Mouse (Mus musculus): Measurements from ENCODE around the gene Slc25a5. TPM values are rescaled to one million over a fixed set of nuclear protein-coding genes. Genes with fewer than 3 reads are reported as not detected.
"Not testable (repeated sequence)": the region's sequence is repeated elsewhere in the genome, so short reads cannot be mapped to it uniquely, and the experiment has no call there.

Slc25a5 gene
- polyA plus RNA-seq, 1 experiment from 2014 or later = 481 TPM

GRCm38 (mm10) chrX:36763298-36763933 is 32.0 kb upstream of the Slc25a5 start:
- H3K27ac ChIP-seq = 0 out of 2 replicates have a peak overlapping the region, but pooled peaks have one; percentile 1
- no peak overlapping the region for H3K4me3 ChIP-seq
- no peak overlapping the region for H3K4me2 ChIP-seq
- H3K27me3 ChIP-seq = no peaks in the 10 kb centered on the region
- WGBS = 42% methylated on average over 11 of the region's 11 CpGs
- no peak overlapping the region for H3K9ac ChIP-seq
- H3K9me3 ChIP-seq = no peaks in the 10 kb centered on the region
- no peak for ATAC-seq (ENCODE audit: insufficient number of reproducible peaks, insufficient read depth, low FRiP score, low TSS enrichment, low read depth)
- no peaks in the 10 kb centered on the region for H3K36me3 ChIP-seq
- no peaks in the 10 kb centered on the region for H3K4me1 ChIP-seq

- Histone ChIP-seq H3K36me3 (no peaks in the 10 kb centered on the region), H3K9me3 (no peaks in the 10 kb centered on the region)
- WGBS = 31% methylated on average over 2 of the region's 2 CpGs
Observed at GRCm38 (mm10) chrX:36763934-36764317, 31.5 kb upstream of the Slc25a5 start.

GRCm38 (mm10) chrX:36767386-36767785 is 28.1 kb upstream of the Slc25a5 start:
- H3K4me3 ChIP-seq = no peak overlapping the region
- 63% methylated on average over 5 of the region's 5 CpGs for WGBS
- ATAC-seq (ENCODE audit: insufficient number of reproducible peaks, insufficient read depth, low FRiP score, low TSS enrichment, low read depth) = no peak
- no peaks in the 10 kb centered on the region for H3K9me3 ChIP-seq
- no peak overlapping the region for H3K4me2 ChIP-seq
- no peaks in the 10 kb centered on the region for H3K36me3 ChIP-seq
- H3K9ac ChIP-seq = no peak overlapping the region
- no peaks in the 10 kb centered on the region for H3K27me3 ChIP-seq
- no peaks in the 10 kb centered on the region for H3K4me1 ChIP-seq
- no peak overlapping the region for H3K27ac ChIP-seq

More at GRCm38 (mm10) chrX:36763934-36764317, 31.5 kb upstream of the Slc25a5 start:
- no peak for ATAC-seq (ENCODE audit: insufficient number of reproducible peaks, insufficient read depth, low FRiP score, low TSS enrichment, low read depth)
- Histone ChIP-seq H3K4me2 (no peak overlapping the region), H3K9ac (no peak overlapping the region), H3K27ac (no peak overlapping the region), H3K27me3 (no peaks in the 10 kb centered on the region), H3K4me1 (no peaks in the 10 kb centered on the region), H3K4me3 (no peak overlapping the region)

GRCm38 (mm10) chrX:36772591-36772990 is 22.9 kb upstream of the Slc25a5 start:
- no peak for ATAC-seq (ENCODE audit: insufficient number of reproducible peaks, insufficient read depth, low FRiP score, low TSS enrichment, low read depth)
- Histone ChIP-seq H3K27ac (no peak overlapping the region), H3K4me2 (no peak overlapping the region), H3K9me3 (no peaks in the 10 kb centered on the region), H3K9ac (no peak overlapping the region), H3K4me1 (no peaks in the 10 kb centered on the region), H3K36me3 (no peaks in the 10 kb centered on the region), H3K4me3 (no peak overlapping the region), H3K27me3 (no peaks in the 10 kb centered on the region)
- 78% methylated on average over 6 of the region's 6 CpGs for WGBS

- Histone ChIP-seq H3K4me3 (no peak overlapping the region), H3K4me2 (no peak overlapping the region), H3K9me3 (no peaks in the 10 kb centered on the region), H3K9ac (no peak overlapping the region), H3K36me3 (no peaks in the 10 kb centered on the region), H3K4me1 (no peaks in the 10 kb centered on the region), H3K27me3 (no peaks in the 10 kb centered on the region), H3K27ac (no peak overlapping the region)
- WGBS = 88% methylated on average over 5 of the region's 5 CpGs
- no peak for ATAC-seq (ENCODE audit: insufficient number of reproducible peaks, insufficient read depth, low FRiP score, low TSS enrichment, low read depth)
Observed at GRCm38 (mm10) chrX:36775520-36775919, 19.9 kb upstream of the Slc25a5 start.

- WGBS = 54% methylated on average over 4 of the region's 4 CpGs
Observed at GRCm38 (mm10) chrX:36777694-36778093, 17.8 kb upstream of the Slc25a5 start.

GRCm38 (mm10) chrX:36789360-36789759 is 6.1 kb upstream of the Slc25a5 start:
- 58% methylated on average over 4 of the region's 4 CpGs for WGBS
- no peak for ATAC-seq (ENCODE audit: insufficient number of reproducible peaks, insufficient read depth, low FRiP score, low TSS enrichment, low read depth)
- H3K27ac ChIP-seq = no peak overlapping the region

More at GRCm38 (mm10) chrX:36777694-36778093, 17.8 kb upstream of the Slc25a5 start:
- Histone ChIP-seq H3K27me3 (no peaks in the 10 kb centered on the region), H3K9me3 (no peaks in the 10 kb centered on the region), H3K9ac (no peak overlapping the region), H3K27ac (no peak overlapping the region), H3K4me1 (no peaks in the 10 kb centered on the region), H3K36me3 (no peaks in the 10 kb centered on the region), H3K4me2 (no peak overlapping the region), H3K4me3 (no peak overlapping the region)
- no peak for ATAC-seq (ENCODE audit: insufficient number of reproducible peaks, insufficient read depth, low FRiP score, low TSS enrichment, low read depth)

GRCm38 (mm10) chrX:36794571-36794970 is 880 bp upstream of the Slc25a5 start:
- Histone ChIP-seq H3K4me2 (no peak overlapping the region), H3K27me3 (no peaks in the 10 kb centered on the region), H3K36me3 (peaks cover 7% of the 10 kb centered on the region), H3K9ac (no peak overlapping the region), H3K9me3 (no peaks in the 10 kb centered on the region), H3K4me1 (no peaks in the 10 kb centered on the region), H3K27ac (no peak overlapping the region), H3K4me3 (no peak overlapping the region)
- 69% methylated on average over 5 of the region's 5 CpGs for WGBS
- no peak for ATAC-seq (ENCODE audit: insufficient number of reproducible peaks, insufficient read depth, low FRiP score, low TSS enrichment, low read depth)

More at GRCm38 (mm10) chrX:36789360-36789759, 6.1 kb upstream of the Slc25a5 start:
- Histone ChIP-seq H3K4me1 (no peaks in the 10 kb centered on the region), H3K9me3 (no peaks in the 10 kb centered on the region), H3K4me2 (no peak overlapping the region), H3K9ac (no peak overlapping the region), H3K4me3 (no peak overlapping the region), H3K27me3 (no peaks in the 10 kb centered on the region), H3K36me3 (no peaks in the 10 kb centered on the region)

- WGBS = 30% methylated on average over 41 of the region's 41 CpGs
- ATAC-seq (ENCODE audit: insufficient number of reproducible peaks, insufficient read depth, low FRiP score, low TSS enrichment, low read depth) = peak; percentile 72
- Histone ChIP-seq H3K4me2 (peak overlapping the region; percentile 57), H3K9ac (peak overlapping the region; percentile 83), H3K36me3 (peaks cover 7% of the 10 kb centered on the region), H3K9me3 (no peaks in the 10 kb centered on the region), H3K27me3 (no peaks in the 10 kb centered on the region), H3K4me3 (peak overlapping the region; percentile 58), H3K4me1 (no peaks in the 10 kb centered on the region), H3K27ac (peak overlapping the region; percentile 86)
Observed at GRCm38 (mm10) chrX:36796163-36796581, 721 bp downstream of the Slc25a5 start.

- not testable (repeated sequence) for H3K4me1 ChIP-seq; ATAC-seq (ENCODE audit: insufficient number of reproducible peaks, insufficient read depth, low FRiP score, low TSS enrichment, low read depth); H3K36me3 ChIP-seq; H3K9me3 ChIP-seq; H3K27me3 ChIP-seq
- H3K9ac ChIP-seq = peak overlapping the region; percentile 83
- H3K27ac ChIP-seq = peak overlapping the region; percentile 86; the same call in 1 of the 2 replicates
- 73% methylated on average over 8 of the region's 8 CpGs for WGBS
- H3K4me3 ChIP-seq = peak overlapping the region; percentile 58
- H3K4me2 ChIP-seq = peak overlapping the region; percentile 57
Observed at GRCm38 (mm10) chrX:36796734-36797133, 1.3 kb downstream of the Slc25a5 start.

GRCm38 (mm10) chrX:36799131-36799879 is 3.9 kb downstream of the Slc25a5 start:
- no peak overlapping the region for H3K27ac ChIP-seq
- no peak overlapping the region for H3K9ac ChIP-seq
- no peak overlapping the region for H3K4me3 ChIP-seq
- H3K4me1 ChIP-seq = no peaks in the 10 kb centered on the region
- peaks cover 7% of the 10 kb centered on the region for H3K36me3 ChIP-seq
- no peak overlapping the region for H3K4me2 ChIP-seq
- no peaks in the 10 kb centered on the region for H3K9me3 ChIP-seq
- no peak for ATAC-seq (ENCODE audit: insufficient number of reproducible peaks, insufficient read depth, low FRiP score, low TSS enrichment, low read depth)
- WGBS = 53% methylated on average over 6 of the region's 6 CpGs
- no peaks in the 10 kb centered on the region for H3K27me3 ChIP-seq

- Histone ChIP-seq H3K27me3 (no peaks in the 10 kb centered on the region), H3K36me3 (peaks cover 1% of the 10 kb centered on the region; the same call in 1 of the 2 replicates), H3K9ac (no peak overlapping the region), H3K9me3 (no peaks in the 10 kb centered on the region), H3K27ac (no peak overlapping the region), H3K4me2 (no peak overlapping the region), H3K4me3 (no peak overlapping the region), H3K4me1 (no peaks in the 10 kb centered on the region; the same call in 1 of the 2 replicates)
- ATAC-seq (ENCODE audit: insufficient number of reproducible peaks, insufficient read depth, low FRiP score, low TSS enrichment, low read depth) = no peak
- WGBS = 55% methylated on average over 5 of the region's 5 CpGs
Observed at GRCm38 (mm10) chrX:36803189-36803588, 7.7 kb downstream of the Slc25a5 start.
